In genomic region chr3:152468569-152469041, GRCm38 (mm10) we compare ENCODE assay signal across 16 mouse cellular contexts.
A peak's percentile ranks its signal among the peaks of the same experiment; 100 is the strongest.
DNase-seq lines count a peak whose midpoint lies in the region; ATAC-seq and TF ChIP-seq lines count a peak whose summit lies in the region.
"Had no signal": no experiment of that assay in that cellular context is flagged by ENCODE, and none has a peak within 500 bp of the region (broad histone marks: within the 10 kb centered on the region; RNA-seq: fewer than 3 reads in every experiment).

No protein-coding gene starts in this region.

- in situ Hi-C loops in Patski (cut with MboI; ENCODE audit: low pct_unique_long_range_greater_than_20kb) = no loop called here

- no peaks in the 10 kb centered on the region for H3K27me3 ChIP-seq in intestine, embryonic 14.5 days (replicated peaks; ENCODE audit: control insufficient read depth, insufficient read depth, low read length)
- no peaks in the 10 kb centered on the region for H3K27me3 ChIP-seq in intestine, embryonic 15.5 days (replicated peaks)
- H3K27me3 ChIP-seq in C2C12 (ENCODE audit: control insufficient read depth, insufficient read depth, insufficient read length) (no peaks in the 10 kb centered on the region), Patski (no peaks in the 10 kb centered on the region)
- no peaks in the 10 kb centered on the region for H3K27me3 ChIP-seq in hindbrain, embryonic 13.5 days
- H3K27me3 ChIP-seq: neural tube, embryonic 15.5 days had no signal

- H3K4me2 ChIP-seq in intestine, embryonic 14.5 days (ENCODE audit: low read length) = no peak overlapping the region
- no peak overlapping the region for H3K4me2 ChIP-seq in intestine, embryonic 15.5 days (replicated peaks)
- no peak overlapping the region for H3K4me2 ChIP-seq in hindbrain, embryonic 13.5 days
- H3K4me2 ChIP-seq: neural tube, embryonic 15.5 days had no signal

- TF ChIP-seq CTCF in C2C12 (IDR thresholded peaks at IDR 0.05; ENCODE audit: control insufficient read depth, insufficient read depth, insufficient read length) (no peak), Patski (IDR thresholded peaks at IDR 0.05) (no peak)

- no peak overlapping the region for H3K4me3 ChIP-seq in intestine, embryonic 14.5 days (ENCODE audit: low read depth, low read length)
- no peak overlapping the region for H3K4me3 ChIP-seq in intestine, embryonic 15.5 days (replicated peaks)
- no peak overlapping the region for H3K4me3 ChIP-seq in C2C12 (ENCODE audit: insufficient read depth, poor library complexity, severe bottlenecking)
- H3K4me3 ChIP-seq in hindbrain, embryonic 13.5 days = no peak overlapping the region
- H3K4me3 ChIP-seq: forebrain, embryonic 10.5 days; neural tube, embryonic 15.5 days had no signal

- POLR2A ChIA-PET in Patski (lab: Charles Lee) = interaction anchor here (0.8 to 2.5 kb wide), 5 partner anchors 9 to 73 kb away, joined by 3 to 9 read pairs (median 4); partner anchors contain the start of gene Zzz3

- intact Hi-C loops in left cerebral cortex, postnatal 25 days (cut with DNase I) = no loop called here

- peak overlapping the region; percentile 67 for H3ac ChIP-seq in C2C12 (ENCODE audit: control insufficient read depth, insufficient read length, low read depth)

- H3K4me1 ChIP-seq in intestine, embryonic 14.5 days (replicated peaks; ENCODE audit: control insufficient read depth, insufficient read depth, low read length) = peaks cover 7% of the 10 kb centered on the region; the same call in 1 of the 2 replicates
- H3K4me1 ChIP-seq in intestine, embryonic 15.5 days (replicated peaks) = 0 out of 2 replicates have a peak, but pooled peaks cover 4% of the 10 kb centered on the region
- H3K4me1 ChIP-seq in hindbrain, embryonic 13.5 days (replicated peaks) = no peaks in the 10 kb centered on the region
- H3K4me1 ChIP-seq: forebrain, embryonic 10.5 days; neural tube, embryonic 15.5 days had no signal

- CTCF ChIA-PET in Patski (lab: Charles Lee) = interaction anchor here (0.7 to 3.0 kb wide), 16 partner anchors 12 to 254 kb away, joined by 3 to 14 read pairs (median 4); partner anchors contain the start of genes Ak5 and Zzz3

- H3K9ac ChIP-seq in intestine, embryonic 14.5 days (ENCODE audit: low read length) = no peak overlapping the region
- H3K9ac ChIP-seq in intestine, embryonic 15.5 days = no peak overlapping the region
- no peak overlapping the region for H3K9ac ChIP-seq in hindbrain, embryonic 13.5 days
- H3K9ac ChIP-seq: liver, embryonic 14.5 days; neural tube, embryonic 15.5 days had no signal

- no peaks in the 10 kb centered on the region for H3K9me3 ChIP-seq in intestine, embryonic 14.5 days (ENCODE audit: control insufficient read depth, low read length)
- H3K9me3 ChIP-seq in intestine, embryonic 15.5 days = no peaks in the 10 kb centered on the region
- no peaks in the 10 kb centered on the region for H3K9me3 ChIP-seq in hindbrain, embryonic 13.5 days
- H3K9me3 ChIP-seq: forebrain, embryonic 10.5 days; neural tube, embryonic 15.5 days had no signal

- WGBS in intestine, embryonic 14.5 days = 76% methylated on average over 12 of the region's 12 CpGs
- WGBS in intestine, embryonic 15.5 days = 81% methylated on average over 12 of the region's 12 CpGs
- WGBS in hindbrain, embryonic 13.5 days = 87% methylated on average over 12 of the region's 12 CpGs

- no peak for ATAC-seq in intestine, embryonic 14.5 days (replicated peaks; ENCODE audit: low FRiP score, low TSS enrichment, low read depth)
- ATAC-seq in intestine, embryonic 15.5 days = no peak
- ATAC-seq in Patski = peak; percentile 53
- peak; percentile 17 for ATAC-seq in inflammation-experienced regulatory T-cells, adult 6 months
- no peak for ATAC-seq in hindbrain, embryonic 13.5 days (ENCODE audit: low FRiP score)
- ATAC-seq: hindbrain, postnatal 0 days had no signal

- peak; percentile 52 for DNase-seq in intestine, embryonic 14.5 days (ENCODE audit: low spot score)
- DNase-seq in Patski (ENCODE audit: low read depth, low spot score) = no peak
- DNase-seq in left cerebral cortex, postnatal 25 days (ENCODE audit: low spot score in 2 of 2) = no peak
- DNase-seq: cerebellum, adult 18-20 months; heart, postnatal 14 days; kidney, postnatal 14 days; lung, postnatal 10 days; retina, postnatal 1 day had no signal

- no peaks in the 10 kb centered on the region for H3K79me2 ChIP-seq in C2C12 (ENCODE audit: control insufficient read depth, insufficient read depth)

- no peak overlapping the region for H3K27ac ChIP-seq in intestine, embryonic 14.5 days (ENCODE audit: low read depth)
- H3K27ac ChIP-seq in intestine, embryonic 15.5 days = no peak overlapping the region
- no peak overlapping the region for H3K27ac ChIP-seq in hindbrain, embryonic 13.5 days
- H3K27ac ChIP-seq: forebrain, embryonic 10.5 days; hindbrain, postnatal 0 days; liver, embryonic 14.5 days; neural tube, embryonic 15.5 days had no signal

- H3K36me3 ChIP-seq in intestine, embryonic 14.5 days (ENCODE audit: control insufficient read depth, insufficient read depth, low read length) = no peaks in the 10 kb centered on the region
- H3K36me3 ChIP-seq in intestine, embryonic 15.5 days = no peaks in the 10 kb centered on the region
- peaks cover under 1% of the 10 kb centered on the region for H3K36me3 ChIP-seq in C2C12 (ENCODE audit: control insufficient read depth, insufficient read depth)
- no peaks in the 10 kb centered on the region for H3K36me3 ChIP-seq in hindbrain, embryonic 13.5 days

- no peaks in the 10 kb centered on the region for H3K79me3 ChIP-seq in C2C12 (ENCODE audit: low read depth)

TF ChIP-seq in C2C12, 6 proteins besides CTCF, POLR2A, EP300 and RAD21:
- TF ChIP-seq MAX (IDR thresholded peaks at IDR 0.05) (no peak), CEBPB (IDR thresholded peaks at IDR 0.05; ENCODE audit: low read depth) (no peak)

Comparison
In these comparisons a context has a peak if more than half of its experiments do, and no peak if none do; other contexts are left out.
1. ATAC-seq: peak in Patski (single experiment) and inflammation-experienced regulatory T-cells, adult 6 months (single experiment); none in intestine, embryonic 14.5 days (single experiment), intestine, embryonic 15.5 days (single experiment) and hindbrain, embryonic 13.5 days (single experiment).